Mouse (Mus musculus) CH12.LX (cell line): ENCODE results near the gene Calhm2. TPM values are rescaled to one million over a fixed set of nuclear protein-coding genes. Genes with fewer than 3 reads are reported as not detected.

Experiments
- DNase-seq: peaks from one replicate; pipeline ENCODE4 v3.0.0-alpha.2; 2013; ENCODE audit errors: extremely low read depth
- H3K27ac ChIP-seq: 2 replicates; pipeline ENCODE4 v1.5.1; 2012; ENCODE audit warnings: low read depth, mild to moderate bottlenecking, control low read depth, moderate library complexity; ENCODE audit not compliant: insufficient read depth
- H3K27me3 ChIP-seq: replicated peaks from 2 replicates; pipeline ENCODE3; 2012; ENCODE audit warnings: inconsistent platforms
- H3K36me3 ChIP-seq, 2 experiments: replicated peaks in 1 of 2; 2 replicates each; pipeline versions ENCODE3 to v1.6.1; 2012; ENCODE audit warnings: inconsistent platforms in 1 of 2, low read length in 1 of 2, mild to moderate bottlenecking in 1 of 2, mixed read lengths in 1 of 2, moderate library complexity in 1 of 2; ENCODE audit not compliant: control insufficient read depth in 1 of 2, insufficient read depth in 1 of 2
- H3K4me1 ChIP-seq, 2 experiments: 2 replicates each; pipeline ENCODE4 v1.6.1; 2012; ENCODE audit warnings: inconsistent platforms in 1 of 2, moderate library complexity in 1 of 2; ENCODE audit not compliant: insufficient read depth in 2 of 2, control insufficient read depth in 1 of 2
- H3K4me2 ChIP-seq: 2 replicates; pipeline ENCODE4 v1.6.1; 2012; ENCODE audit warnings: low read depth, mild to moderate bottlenecking, control low read depth; ENCODE audit not compliant: poor library complexity, insufficient read depth, severe bottlenecking
- H3K4me3 ChIP-seq, 3 experiments: fragments of 150-350 bp in 1 of 3; sonication (generic) in 1 of 3; replicated peaks in 1 of 3; 2 replicates each; pipeline versions ENCODE3 to v1.5.1; 2011 to 2012; ENCODE audit warnings: low read depth in 2 of 3, low read length in 2 of 3, mild to moderate bottlenecking in 2 of 3, moderate library complexity in 2 of 3, control low read depth in 1 of 3, improper control_type of control experiment in 1 of 3, inconsistent platforms in 1 of 3, mixed read lengths in 1 of 3; ENCODE audit not compliant: poor library complexity in 1 of 3
- H3K79me2 ChIP-seq: replicated peaks from 2 replicates; pipeline ENCODE4 v1.6.1; 2012; ENCODE audit warnings: mild to moderate bottlenecking, moderate library complexity; ENCODE audit not compliant: control insufficient read depth, poor library complexity, insufficient read depth, severe bottlenecking; ENCODE audit errors: extremely low read depth
- H3K9ac ChIP-seq: 2 replicates; pipeline ENCODE4 v1.6.1; 2012; ENCODE audit warnings: low read depth, mild to moderate bottlenecking, control low read depth, moderate library complexity; ENCODE audit not compliant: insufficient read depth
- H3K9me3 ChIP-seq: replicated peaks from 2 replicates; pipeline ENCODE3; 2012; ENCODE audit warnings: low read length, inconsistent platforms, mixed read lengths
- BHLHE40 ChIP-seq: IDR thresholded peaks from 2 replicates; pipeline ENCODE4 v1.6.1; 2011; ENCODE audit warnings: mild to moderate bottlenecking, low read depth, low read length, improper control_type of control experiment
- ELF1 ChIP-seq: IDR thresholded peaks from 2 replicates; pipeline ENCODE4 v1.6.1; 2014; ENCODE audit warnings: low read depth, mild to moderate bottlenecking, inconsistent platforms, low read length, improper control_type of control experiment
- ETS1 ChIP-seq: conservative IDR thresholded peaks from 2 replicates; pipeline ENCODE4 v1.6.1; 2012; ENCODE audit warnings: low read depth, mild to moderate bottlenecking, inconsistent platforms, low read length, improper control_type of control experiment, moderate library complexity
- GABPA ChIP-seq: IDR thresholded peaks from 2 replicates; pipeline ENCODE4 v1.6.1; 2012; ENCODE audit warnings: low read depth, low read length, improper control_type of control experiment, inconsistent platforms; ENCODE audit not compliant: insufficient replicate concordance
- HCFC1 ChIP-seq: IDR thresholded peaks from 2 replicates; pipeline ENCODE4 v1.6.1; 2012; ENCODE audit warnings: low read depth, mild to moderate bottlenecking, inconsistent platforms, low read length, improper control_type of control experiment
- IRF4 ChIP-seq: IDR thresholded peaks from 2 replicates; pipeline ENCODE4 v1.6.1; 2014; ENCODE audit warnings: low read depth, mild to moderate bottlenecking, inconsistent platforms, low read length, improper control_type of control experiment
- MEF2A ChIP-seq: IDR thresholded peaks from 2 replicates; pipeline ENCODE4 v1.6.1; 2014; ENCODE audit warnings: low read depth, mild to moderate bottlenecking, inconsistent platforms, low read length, improper control_type of control experiment, borderline replicate concordance
- MYC ChIP-seq: IDR thresholded peaks from 2 replicates; pipeline ENCODE4 v1.6.1; 2011; ENCODE audit warnings: low read depth, mild to moderate bottlenecking, improper control_type of control experiment, low read length
- PAX5 ChIP-seq: IDR thresholded peaks from 2 replicates; pipeline ENCODE4 v1.6.1; 2012; ENCODE audit warnings: low read length, inconsistent platforms, mixed read lengths
- POLR2A ChIP-seq: IDR thresholded peaks from 2 replicates; pipeline ENCODE4 v1.6.1; 2011; ENCODE audit warnings: low read depth, mild to moderate bottlenecking, improper control_type of control experiment, low read length
- POLR2AphosphoS2 ChIP-seq: IDR thresholded peaks from 2 replicates; pipeline ENCODE4 v1.6.1; 2011; ENCODE audit warnings: low read depth, low read length, improper control_type of control experiment
- RAD21 ChIP-seq: IDR thresholded peaks from 2 replicates; pipeline ENCODE4 v1.6.1; 2011; ENCODE audit warnings: low read depth, mild to moderate bottlenecking, low read length, improper control_type of control experiment, moderate library complexity
- TBP ChIP-seq: conservative IDR thresholded peaks from 2 replicates; pipeline ENCODE4 v1.6.1; 2011; ENCODE audit warnings: low read depth, low read length, improper control_type of control experiment
- UBTF ChIP-seq: IDR thresholded peaks from 2 replicates; pipeline ENCODE4 v1.6.1; 2012; ENCODE audit warnings: low read depth, mild to moderate bottlenecking, inconsistent platforms, low read length, improper control_type of control experiment, moderate library complexity
- USF2 ChIP-seq: conservative IDR thresholded peaks from 2 replicates; pipeline ENCODE4 v1.6.1; 2011; ENCODE audit warnings: low read depth, low read length, improper control_type of control experiment
- ZNF384 ChIP-seq: IDR thresholded peaks from 2 replicates; pipeline ENCODE4 v1.6.1; 2012; ENCODE audit warnings: low read depth, low read length, improper control_type of control experiment, inconsistent platforms
- dilution Hi-C: fragments of 300-500 bp; cut with MboI; formaldehyde crosslinking; loops from 2 replicates; pipeline ENCODE4 v1.14.3; 2020; ENCODE audit warnings: low sequenced_read_pairs; ENCODE audit not compliant: extremely low pct_unique_long_range_greater_than_20kb, extremely low pct_ligation_motif_present
- in situ Hi-C: fragments of 300-500 bp; cut with MboI; formaldehyde crosslinking; loops from 3 replicates; pipeline ENCODE4 v1.14.3; 2019; ENCODE audit warnings: low sequenced_read_pairs, low pct_ligation_motif_present, low pct_unique_long_range_greater_than_20kb, mixed read lengths
- polyA plus RNA-seq: library from polyadenylated mRNA; unstranded; fragments of >175 nt; gene quantifications from 2 replicates; pipeline ENCODE4 v1.2.1, GENCODE M21; 2012; ENCODE audit warnings: low read depth; ENCODE audit not compliant: insufficient read length
- total RNA-seq, 2 experiments: library from RNA; depleted of rRNA; stranded (reverse); fragments of 300-350 nt in 1 of 2; fragments of >200 nt in 1 of 2; gene quantifications; 2 replicates each; pipeline ENCODE4 v1.2.3; 2012 to 2014

Gene Calhm2
- total and polyA plus RNA-seq, 3 experiments: 6.3 to 10.4 (median 10.1) TPM

DNA sequence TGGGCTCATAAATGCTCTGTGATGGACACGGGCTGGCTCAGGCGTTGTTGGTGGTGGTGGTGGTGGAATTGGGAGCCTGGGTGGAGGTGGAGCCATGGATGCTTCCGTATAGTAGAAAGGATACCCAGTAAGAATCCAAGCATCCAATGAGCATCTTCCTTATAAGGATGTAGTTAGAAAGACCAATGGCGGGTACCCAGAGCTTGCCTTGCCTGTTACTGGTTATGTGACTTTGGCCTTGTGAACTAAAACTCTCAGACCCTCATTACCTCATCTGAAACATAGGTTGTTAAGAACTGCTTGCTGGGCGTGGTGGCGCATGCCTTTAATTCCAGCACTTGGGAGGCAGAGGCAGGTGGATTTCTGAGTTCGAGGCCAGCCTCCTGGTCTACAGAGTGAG, 15.7 kb upstream of the Calhm2 start:
- no peak for DNase-seq
- Histone ChIP-seq H3K9me3 (no peaks in the 10 kb centered on the region), H3K27ac (no peak overlapping the region), H3K9ac (no peak overlapping the region), H3K27me3 (no peaks in the 10 kb centered on the region), H3K4me1 (peaks cover 2 to 13% of the 10 kb centered on the region in 2 experiments; a peak in 3 of 4 replicates), H3K4me2 (no peak overlapping the region), H3K36me3 (no peaks in the 10 kb centered on the region), H3K4me3 (no peak overlapping the region)
- dilution Hi-C loops: no loop called here
- in situ Hi-C loops: no loop called here
- TF ChIP-seq MYC (no peak), POLR2A (no peak), ELF1 (no peak), TBP (no peak), BHLHE40 (no peak), HCFC1 (no peak), ZNF384 (no peak), MEF2A (no peak), RAD21 (no peak), USF2 (no peak)
- TF ChIP-seq, all 38 proteins: peak for 0
- H3K79me2 ChIP-seq: no peaks in the 10 kb centered on the region

DNA sequence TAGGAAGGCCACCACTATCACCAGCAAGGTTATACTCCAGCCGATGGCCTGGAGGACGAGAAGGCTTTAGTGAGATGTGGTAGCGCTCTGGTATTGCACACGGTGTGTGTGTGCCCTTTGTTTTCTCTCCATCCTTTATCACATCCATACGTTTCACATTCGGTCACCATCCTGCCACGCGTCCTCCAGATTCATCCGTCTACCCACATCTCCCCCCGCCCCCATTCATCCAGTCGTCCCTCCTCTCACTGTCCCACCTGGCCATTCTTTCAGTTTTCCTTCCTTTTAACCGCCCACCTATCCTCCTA, 13.9 kb upstream of the Calhm2 start:
- DNase-seq: no peak
- no peak for TF ChIP-seq IRF4
- TF ChIP-seq ETS1: no peak
- TF ChIP-seq UBTF: no peak
- TF ChIP-seq PAX5: no peak
- TF ChIP-seq ELF1: no peak
- no peak for TF ChIP-seq GABPA
- TF ChIP-seq POLR2AphosphoS2: no peak
- TF ChIP-seq, all 38 proteins: peak for 0
- dilution Hi-C loops: no loop called here
- Histone ChIP-seq H3K4me1 (peaks cover 12 to 25% of the 10 kb centered on the region in 2 experiments), H3K79me2 (no peaks in the 10 kb centered on the region), H3K36me3 (no peaks in the 10 kb centered on the region), H3K9ac (no peak overlapping the region), H3K4me2 (no peak overlapping the region), H3K9me3 (no peaks in the 10 kb centered on the region), H3K27ac (no peak overlapping the region), H3K27me3 (no peaks in the 10 kb centered on the region), H3K4me3 (no peak overlapping the region)
- in situ Hi-C loops: no loop called here
